Mouse (Mus musculus) forebrain, embryonic 10.5 days (tissue): ENCODE data around the gene Olfr65. TPM values are rescaled to one million over a fixed set of nuclear protein-coding genes. Genes with fewer than 3 reads are reported as not detected.

Source experiments
- DNase-seq: peaks from one replicate; pipeline ENCODE4 v3.0.0-alpha.2; 2017; ENCODE audit warnings: low spot score; ENCODE audit errors: extremely low spot score
- H3K27ac ChIP-seq: fragments of 300-500 bp; sonication (generic); 2 replicates; pipeline ENCODE4 v1.5.1; 2016; ENCODE audit warnings: mild to moderate bottlenecking
- H3K27me3 ChIP-seq: fragments of 300-500 bp; sonication (generic); 2 replicates; pipeline ENCODE4 v1.6.1; 2016; ENCODE audit warnings: mild to moderate bottlenecking; ENCODE audit not compliant: poor library complexity, severe bottlenecking
- H3K36me3 ChIP-seq: fragments of 300-500 bp; sonication (generic); replicated peaks from 2 replicates; pipeline ENCODE4 v1.6.1; 2016; ENCODE audit warnings: mild to moderate bottlenecking, moderate library complexity
- H3K4me1 ChIP-seq: fragments of 300-500 bp; sonication (generic); 2 replicates; pipeline ENCODE4 v1.6.1; 2016
- H3K4me3 ChIP-seq: fragments of 300-500 bp; sonication (generic); 2 replicates; pipeline ENCODE4 v1.5.1; 2016; ENCODE audit warnings: mild to moderate bottlenecking, moderate library complexity
- H3K9me3 ChIP-seq: fragments of 300-500 bp; sonication (generic); 2 replicates; pipeline ENCODE4 v1.6.1; 2016; ENCODE audit warnings: mild to moderate bottlenecking, moderate library complexity
- WGBS: fragments of 180-500 bp; shearing (Covaris S2); methylation state at CpG from one replicate; pipeline ENCODE4 v1.1.7; 2016; 5-methylcytosine and 5-hydroxymethylcytosine counted together
- polyA plus RNA-seq: library from polyadenylated mRNA; unstranded; fragments of >200 nt; fragmentation: Nextera tagmentation; extraction: Ambion mirVana; gene quantifications from 2 replicates; pipeline ENCODE4 v1.2.1, GENCODE M21; 2016

The Olfr65 gene
- polyA plus RNA-seq, 1 experiment from 2014 or later: not detected

GRCm38 (mm10) chr7:103915338-103915737, 12.1 kb downstream of the Olfr65 start:
- Histone ChIP-seq H3K36me3 (no peaks in the 10 kb centered on the region), H3K27ac (no peak overlapping the region), H3K4me3 (no peak overlapping the region)

GRCm38 (mm10) chr7:103928525-103928924, 25.2 kb downstream of the Olfr65 start, which contains the start of gene Olfr631:
Gene Olfr631, plus strand, starts transcription at chr7:103928825.
- Histone ChIP-seq H3K36me3 (no peaks in the 10 kb centered on the region), H3K4me3 (no peak within 1 kb of the TSS), H3K4me1 (no peaks in the 10 kb centered on the region), H3K27me3 (no peaks in the 10 kb centered on the region), H3K27ac (no peak within 1 kb of the TSS), H3K9me3 (no peaks in the 10 kb centered on the region)
- no peak for DNase-seq

More at GRCm38 (mm10) chr7:103915338-103915737, 12.1 kb downstream of the Olfr65 start:
- DNase-seq: no peak
- no peaks in the 10 kb centered on the region for H3K9me3 ChIP-seq
- H3K4me1 ChIP-seq: no peaks in the 10 kb centered on the region
- H3K27me3 ChIP-seq: no peaks in the 10 kb centered on the region

GRCm38 (mm10) chr7:103934264-103934663, 31.0 kb downstream of the Olfr65 start, which contains the start of gene Olfr632:
Gene Olfr632, plus strand, starts transcription at chr7:103934347.
- H3K4me1 ChIP-seq: no peaks in the 10 kb centered on the region
- WGBS: 87% methylated on average over 2 of the region's 2 CpGs

GRCm38 (mm10) chr7:103942730-103943129, 39.4 kb downstream of the Olfr65 start:
- DNase-seq: peak; percentile 48
- no peaks in the 10 kb centered on the region for H3K4me1 ChIP-seq
- no peaks in the 10 kb centered on the region for H3K27me3 ChIP-seq
- no peaks in the 10 kb centered on the region; the same call in 1 of the 2 replicates for H3K9me3 ChIP-seq
- no peaks in the 10 kb centered on the region for H3K36me3 ChIP-seq
- 34% methylated on average over 2 of the region's 2 CpGs for WGBS
- no peak overlapping the region for H3K4me3 ChIP-seq
- H3K27ac ChIP-seq: no peak overlapping the region

More at GRCm38 (mm10) chr7:103934264-103934663, 31.0 kb downstream of the Olfr65 start, which contains the start of gene Olfr632:
- H3K27ac ChIP-seq: no peak within 1 kb of the TSS
- H3K9me3 ChIP-seq: no peaks in the 10 kb centered on the region; the same call in 1 of the 2 replicates
- no peaks in the 10 kb centered on the region for H3K27me3 ChIP-seq
- no peak for DNase-seq
- no peak within 1 kb of the TSS for H3K4me3 ChIP-seq
- H3K36me3 ChIP-seq: no peaks in the 10 kb centered on the region

- no peak for DNase-seq
- H3K27ac ChIP-seq: no peak within 1 kb of the TSS
- no peaks in the 10 kb centered on the region for H3K36me3 ChIP-seq
- no peak within 1 kb of the TSS for H3K4me3 ChIP-seq
- H3K4me1 ChIP-seq: no peaks in the 10 kb centered on the region
- H3K27me3 ChIP-seq: no peaks in the 10 kb centered on the region
- no peaks in the 10 kb centered on the region for H3K9me3 ChIP-seq
These were observed 40.9 kb downstream of the Olfr65 start, which contains the start of gene Olfr633 for GRCm38 (mm10) chr7:103944137-103944536. Gene Olfr633, plus strand, starts transcription at chr7:103944437.

Other genes starting within 250 kb of the Olfr65 start
- not detected in 2 replicates for gene Olfr623, start 239.8 kb upstream of the Olfr65 start, polyA plus RNA-seq
- 0.04 TPM in 2 replicates for gene Olfr624, start 232.3 kb upstream of the Olfr65 start, polyA plus RNA-seq
- gene Olfr625-ps1, start 220.8 kb upstream of the Olfr65 start, polyA plus RNA-seq: not detected in 2 replicates
- not detected in 2 replicates for gene Olfr243, start 188.8 kb upstream of the Olfr65 start, polyA plus RNA-seq
- gene Olfr628, start 173.1 kb upstream of the Olfr65 start, polyA plus RNA-seq: not detected in 2 replicates
- not detected in 2 replicates for gene Olfr629, start 158.5 kb upstream of the Olfr65 start, polyA plus RNA-seq
- gene Olfr630, start 146.2 kb upstream of the Olfr65 start, polyA plus RNA-seq: not detected in 2 replicates
- not detected in 2 replicates for gene Olfr69, start 131.9 kb upstream of the Olfr65 start, polyA plus RNA-seq
- not detected in 2 replicates for gene Olfr68, start 123.8 kb upstream of the Olfr65 start, polyA plus RNA-seq
- not detected in 2 replicates for gene Olfr67, start 111.7 kb upstream of the Olfr65 start, polyA plus RNA-seq
- gene Hbb-bt, start 89.5 kb upstream of the Olfr65 start, polyA plus RNA-seq: 183 and 303 TPM in 2 replicates
- 80.0 and 102 TPM in 2 replicates for gene Hbb-bs, start 75.4 kb upstream of the Olfr65 start, polyA plus RNA-seq
- gene Hbb-bh2, start 63.0 kb upstream of the Olfr65 start, polyA plus RNA-seq: 0.37 and 0.52 TPM in 2 replicates
- gene Hbb-bh1, start 60.3 kb upstream of the Olfr65 start, polyA plus RNA-seq: 4,104 and 5,437 TPM in 2 replicates
- 8,184 and 11,241 TPM in 2 replicates for gene Hbb-y, start 50.3 kb upstream of the Olfr65 start, polyA plus RNA-seq
- gene Olfr66, start 17.2 kb upstream of the Olfr65 start, polyA plus RNA-seq: not detected in 2 replicates
- gene Olfr64, start 9.0 kb upstream of the Olfr65 start, polyA plus RNA-seq: not detected in 2 replicates
- not detected in 2 replicates for gene Olfr631, start 25.3 kb downstream of the Olfr65 start, polyA plus RNA-seq
- not detected in 2 replicates for gene Olfr632, start 30.9 kb downstream of the Olfr65 start, polyA plus RNA-seq
- gene Olfr633, start 41.0 kb downstream of the Olfr65 start, polyA plus RNA-seq: not detected in 2 replicates
- 0.02 TPM in 1 of 2 replicates, not detected in the other for gene Olfr635, start 67.7 kb downstream of the Olfr65 start, polyA plus RNA-seq
- gene Olfr638, start 95.3 kb downstream of the Olfr65 start, polyA plus RNA-seq: not detected in 2 replicates
- 0.02 TPM in 1 of 2 replicates, not detected in the other for gene Olfr639, start 113.8 kb downstream of the Olfr65 start, polyA plus RNA-seq
- gene Olfr640, start 122.1 kb downstream of the Olfr65 start, polyA plus RNA-seq: not detected in 2 replicates
- not detected in 2 replicates for gene Olfr641, start 132.0 kb downstream of the Olfr65 start, polyA plus RNA-seq
- gene Olfr642, start 149.2 kb downstream of the Olfr65 start, polyA plus RNA-seq: not detected in 2 replicates
- gene 4930516K23Rik, start 158.0 kb downstream of the Olfr65 start, polyA plus RNA-seq: not detected in 2 replicates
- gene Olfr644, start 168.4 kb downstream of the Olfr65 start, polyA plus RNA-seq: not detected in 2 replicates
- not detected in 2 replicates for gene Olfr645, start 182.0 kb downstream of the Olfr65 start, polyA plus RNA-seq
- gene Olfr646, start 201.4 kb downstream of the Olfr65 start, polyA plus RNA-seq: not detected in 2 replicates
- gene Ubqln5, start 226.3 kb downstream of the Olfr65 start, polyA plus RNA-seq: not detected in 2 replicates
- not detected in 2 replicates for gene Olfr643, start 233.9 kb downstream of the Olfr65 start, polyA plus RNA-seq
- not detected in 2 replicates for gene Ubqln3, start 239.8 kb downstream of the Olfr65 start, polyA plus RNA-seq
- not detected in 2 replicates for gene Ubqlnl, start 247.1 kb downstream of the Olfr65 start, polyA plus RNA-seq